Mouse (Mus musculus) forebrain, embryonic 15.5 days (tissue): ENCODE results near the gene Ccdc85b. TPM values are rescaled to one million over a fixed set of nuclear protein-coding genes. Genes with fewer than 3 reads are reported as not detected.

Source experiments
- polyA plus RNA-seq: library from polyadenylated mRNA; unstranded; fragments of >200 nt; fragmentation: Nextera tagmentation; extraction: Ambion mirVana; gene quantifications from 2 replicates; pipeline ENCODE4 v1.2.1, GENCODE M21; 2015

Gene Ccdc85b
- polyA plus RNA-seq, 1 experiment from 2014 or later: 10.7 TPM

Other genes with a start within 250 kb of the Ccdc85b start
- 32.5 and 33.3 TPM in 2 replicates for gene Pacs1, start 184.8 kb downstream of the Ccdc85b start, polyA plus RNA-seq
- 381 and 383 TPM in 2 replicates for gene Sf3b2, start 162.4 kb downstream of the Ccdc85b start, polyA plus RNA-seq
- gene Gal3st3, start 159.6 kb downstream of the Ccdc85b start, polyA plus RNA-seq: 31.4 and 31.6 TPM in 2 replicates
- not detected in 2 replicates for gene Catsper1, start 122.2 kb downstream of the Ccdc85b start, polyA plus RNA-seq
- gene Cst6, start 108.3 kb downstream of the Ccdc85b start, polyA plus RNA-seq: 2.7 and 3.1 TPM in 2 replicates
- gene Eif1ad, start 91.2 kb downstream of the Ccdc85b start, polyA plus RNA-seq: 49.6 and 52.8 TPM in 2 replicates
- 401 and 423 TPM in 2 replicates for gene Banf1, start 90.7 kb downstream of the Ccdc85b start, polyA plus RNA-seq
- gene Sart1, start 69.2 kb downstream of the Ccdc85b start, polyA plus RNA-seq: 81.2 and 90.2 TPM in 2 replicates
- gene Tsga10ip, start 55.4 kb downstream of the Ccdc85b start, polyA plus RNA-seq: 0.10 TPM in 1 of 2 replicates, not detected in the other
- 306 and 315 TPM in 2 replicates for gene Drap1, start 32.9 kb downstream of the Ccdc85b start, polyA plus RNA-seq
- 66.5 TPM in 2 replicates for gene AI837181, start 32.8 kb downstream of the Ccdc85b start, polyA plus RNA-seq
- gene Fosl1, start 10.3 kb downstream of the Ccdc85b start, polyA plus RNA-seq: not detected in 2 replicates
- 160 and 184 TPM in 2 replicates for gene Fibp, start 2.7 kb upstream of the Ccdc85b start, polyA plus RNA-seq
- 4.4 and 4.8 TPM in 2 replicates for gene Ctsw, start 10.6 kb upstream of the Ccdc85b start, polyA plus RNA-seq
- 30.1 TPM in 2 replicates for gene Efemp2, start 16.1 kb upstream of the Ccdc85b start, polyA plus RNA-seq
- gene Mus81, start 30.5 kb upstream of the Ccdc85b start, polyA plus RNA-seq: 55.3 and 60.7 TPM in 2 replicates
- gene Cfl1, start 32.6 kb upstream of the Ccdc85b start, polyA plus RNA-seq: 3,659 and 3,744 TPM in 2 replicates
- gene 1700020D05Rik, start 45.9 kb upstream of the Ccdc85b start, polyA plus RNA-seq: 0.39 and 0.49 TPM in 2 replicates
- gene Snx32, start 52.6 kb upstream of the Ccdc85b start, polyA plus RNA-seq: 71.9 and 72.8 TPM in 2 replicates
- not detected in 2 replicates for gene Ovol1, start 102.8 kb upstream of the Ccdc85b start, polyA plus RNA-seq
- gene Ap5b1, start 110.1 kb upstream of the Ccdc85b start, polyA plus RNA-seq: 2.2 and 2.3 TPM in 2 replicates
- gene Rnaseh2c, start 144.0 kb upstream of the Ccdc85b start, polyA plus RNA-seq: 93.4 and 99.8 TPM in 2 replicates
- gene Kat5, start 152.3 kb upstream of the Ccdc85b start, polyA plus RNA-seq: 75.9 and 76.9 TPM in 2 replicates
- 34.7 and 38.3 TPM in 2 replicates for gene Rela, start 179.6 kb upstream of the Ccdc85b start, polyA plus RNA-seq
- gene Sipa1, start 205.8 kb upstream of the Ccdc85b start, polyA plus RNA-seq: 14.1 and 15.5 TPM in 2 replicates
- 12.2 and 13.0 TPM in 2 replicates for gene Map3k11, start 230.8 kb upstream of the Ccdc85b start, polyA plus RNA-seq
- gene Pcnx3, start 231.0 kb upstream of the Ccdc85b start, polyA plus RNA-seq: 27.6 and 29.1 TPM in 2 replicates
- 0.33 TPM in 1 of 2 replicates, not detected in the other for gene Kcnk7, start 246.5 kb upstream of the Ccdc85b start, polyA plus RNA-seq